Mouse (Mus musculus): ENCODE data around the gene Lingo1.

GRCm38 (mm10) chr9:56682826-56683225, 113.4 kb downstream of the Lingo1 start:
- no peak for TF ChIP-seq POLR2A (IDR thresholded peaks at IDR 0.05; ENCODE audit: borderline replicate concordance, low read depth, low read length)
- no peak for TF ChIP-seq CTCF (IDR thresholded peaks at IDR 0.05; ENCODE audit: low read depth, low read length)

Data from bone marrow macrophage, adult 2 months (primary cell).